Mouse (Mus musculus) kidney, embryonic 15.5 days (tissue): ENCODE results near the gene RPS10-NUDT3. TPM values are rescaled to one million over a fixed set of nuclear protein-coding genes. Genes with fewer than 3 reads are reported as not detected.
"Not testable (repeated sequence)": the region's sequence is repeated elsewhere in the genome, so short reads cannot be mapped to it uniquely, and the experiment has no call there.

Source experiments
- ATAC-seq: fragments of 200-750 bp; cut with Nextera tagmentation; replicated peaks from 2 replicates; pipeline ENCODE4 v1.8.0; 2017; ENCODE audit warnings: moderate TSS enrichment; ENCODE audit not compliant: low FRiP score
- H3K27ac ChIP-seq: fragments of 300-500 bp; sonication (generic); 2 replicates; pipeline ENCODE4 v1.5.1; 2015; ENCODE audit warnings: mild to moderate bottlenecking, inconsistent platforms
- H3K27me3 ChIP-seq: fragments of 300-500 bp; sonication (generic); 2 replicates; pipeline ENCODE4 v1.6.1; 2015; ENCODE audit warnings: inconsistent platforms
- H3K36me3 ChIP-seq: fragments of 300-500 bp; sonication (generic); 2 replicates; pipeline ENCODE4 v1.6.1; 2015; ENCODE audit warnings: inconsistent platforms
- H3K4me1 ChIP-seq: fragments of 300-500 bp; sonication (generic); 2 replicates; pipeline ENCODE4 v1.6.1; 2015; ENCODE audit warnings: inconsistent platforms
- H3K4me2 ChIP-seq: fragments of 300-500 bp; sonication (generic); 2 replicates; pipeline ENCODE4 v1.6.1; 2015; ENCODE audit warnings: moderate library complexity, mild to moderate bottlenecking, inconsistent platforms
- H3K4me3 ChIP-seq: fragments of 300-500 bp; sonication (generic); replicated peaks from 2 replicates; pipeline ENCODE4 v1.5.1; 2015; ENCODE audit warnings: mild to moderate bottlenecking, inconsistent platforms
- H3K9ac ChIP-seq: fragments of 300-500 bp; sonication (generic); 2 replicates; pipeline ENCODE4 v1.6.1; 2015; ENCODE audit warnings: mild to moderate bottlenecking, inconsistent platforms
- H3K9me3 ChIP-seq: fragments of 300-500 bp; sonication (generic); replicated peaks from 2 replicates; pipeline ENCODE4 v1.6.1; 2016; ENCODE audit warnings: inconsistent platforms
- WGBS: fragments of 180-500 bp; shearing (Covaris S2); methylation state at CpG from one replicate; pipeline ENCODE4 v1.1.7; 2015; ENCODE audit warnings: mixed read lengths; 5-methylcytosine and 5-hydroxymethylcytosine counted together
- polyA plus RNA-seq: library from polyadenylated mRNA; unstranded; fragments of >200 nt; fragmentation: Nextera tagmentation; extraction: Ambion mirVana; gene quantifications from 2 replicates; pipeline ENCODE4 v1.2.1, GENCODE M21; 2015

Gene RPS10-NUDT3
- polyA plus RNA-seq, 1 experiment from 2014 or later: not detected

- H3K9ac ChIP-seq: peak within 1 kb of the TSS; percentile 35
Observed at GRCm38 (mm10) chr17:27655089-27656010, 20.3 kb upstream of the RPS10-NUDT3 start, which contains the start of gene Pacsin1. Gene Pacsin1 (plus strand): TSS chr17:27655509.

DNA sequence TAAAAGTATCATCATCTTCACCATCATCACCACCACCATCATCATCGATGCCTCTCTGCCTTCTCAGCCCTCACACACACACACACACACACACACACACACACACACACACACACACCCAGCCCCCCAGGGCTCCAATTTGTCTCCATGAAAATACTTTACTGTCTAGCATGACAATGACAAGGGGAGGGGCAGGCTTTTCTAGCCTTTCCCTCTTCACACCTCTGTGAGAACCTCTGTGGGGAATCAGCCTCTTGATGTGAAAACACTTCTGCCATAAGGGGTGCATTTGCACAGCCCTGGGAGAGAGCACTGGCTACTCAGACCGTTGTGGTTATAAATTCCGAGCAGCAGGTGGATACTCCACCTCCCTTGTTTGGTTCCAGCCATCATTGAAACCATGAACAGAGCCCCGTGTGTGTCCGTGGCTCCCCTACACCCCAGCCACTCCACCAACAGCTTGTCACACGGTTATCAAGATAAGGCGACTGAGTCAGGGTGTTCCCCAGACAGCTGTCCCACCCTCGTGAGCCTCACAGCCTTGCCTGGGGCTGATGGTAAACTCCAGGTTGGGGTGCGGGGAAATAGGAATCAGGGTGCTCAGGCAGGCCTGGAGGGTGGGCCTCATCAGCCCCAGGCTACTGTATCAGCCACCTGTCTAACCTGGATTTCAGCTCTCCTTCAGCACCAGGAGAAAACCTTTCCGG, 18.4 kb upstream of the RPS10-NUDT3 start:
- H3K4me2 ChIP-seq: no peak overlapping the region
- peaks cover 19% of the 10 kb centered on the region for H3K4me1 ChIP-seq
- no peaks in the 10 kb centered on the region for H3K36me3 ChIP-seq
- no peak overlapping the region for H3K27ac ChIP-seq
- WGBS: 48% methylated on average over 10 of the region's 10 CpGs
- no peak overlapping the region for H3K4me3 ChIP-seq
- peaks cover 51% of the 10 kb centered on the region for H3K27me3 ChIP-seq
- ATAC-seq: no peak
- no peak overlapping the region for H3K9ac ChIP-seq
- no peaks in the 10 kb centered on the region for H3K9me3 ChIP-seq

More at GRCm38 (mm10) chr17:27655089-27656010, 20.3 kb upstream of the RPS10-NUDT3 start, which contains the start of gene Pacsin1:
- Histone ChIP-seq H3K4me3 (peak within 1 kb of the TSS; percentile 51), H3K27ac (no peak within 1 kb of the TSS), H3K4me1 (peaks cover 19% of the 10 kb centered on the region), H3K9me3 (no peaks in the 10 kb centered on the region), H3K4me2 (peak within 1 kb of the TSS; percentile 90), H3K36me3 (no peaks in the 10 kb centered on the region), H3K27me3 (peaks cover 51% of the 10 kb centered on the region)
- WGBS: 1% methylated on average over 58 of the region's 65 CpGs
- ATAC-seq: peak; percentile 67

- no peak for ATAC-seq
- peaks cover 46% of the 10 kb centered on the region for H3K27me3 ChIP-seq
- WGBS: 84% methylated on average over 23 of the region's 23 CpGs
- no peak overlapping the region for H3K27ac ChIP-seq
- peaks cover 19% of the 10 kb centered on the region for H3K4me1 ChIP-seq
- H3K4me3 ChIP-seq: no peak overlapping the region
- H3K36me3 ChIP-seq: no peaks in the 10 kb centered on the region
- H3K4me2 ChIP-seq: no peak overlapping the region
- no peak overlapping the region for H3K9ac ChIP-seq
- H3K9me3 ChIP-seq: no peaks in the 10 kb centered on the region
Observed at GRCm38 (mm10) chr17:27652046-27652790, 17.2 kb upstream of the RPS10-NUDT3 start.

DNA sequence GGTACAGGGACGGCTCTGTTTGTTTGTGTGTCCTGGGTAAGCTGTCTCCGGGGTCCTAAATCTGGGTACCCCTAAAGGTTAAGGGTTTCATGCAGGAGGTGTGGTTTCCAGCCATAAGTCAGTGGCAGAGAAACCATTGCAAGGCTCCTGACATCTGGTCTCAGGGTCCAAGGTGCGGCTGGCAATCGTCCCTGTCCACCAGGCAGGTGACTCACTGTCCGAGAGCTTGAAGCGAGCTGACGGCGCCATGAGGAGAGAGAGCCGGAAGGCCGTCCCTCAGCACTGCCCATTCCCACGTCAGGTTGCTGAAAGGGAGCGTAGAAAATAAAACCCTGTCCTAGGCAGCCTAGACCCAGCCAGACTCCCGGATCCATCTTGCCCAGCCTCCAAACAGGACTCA, 15.6 kb upstream of the RPS10-NUDT3 start:
- Histone ChIP-seq H3K4me2 (no peak overlapping the region), H3K27me3 (peaks cover 30% of the 10 kb centered on the region), H3K36me3 (no peaks in the 10 kb centered on the region), H3K4me1 (peaks cover 9% of the 10 kb centered on the region), H3K9ac (no peak overlapping the region), H3K27ac (no peak overlapping the region), H3K9me3 (no peaks in the 10 kb centered on the region), H3K4me3 (no peak overlapping the region)
- ATAC-seq: no peak
- 67% methylated on average over 13 of the region's 13 CpGs for WGBS

GRCm38 (mm10) chr17:27650160-27650559, 15.1 kb upstream of the RPS10-NUDT3 start:
- Histone ChIP-seq H3K4me1 (peaks cover 4% of the 10 kb centered on the region), H3K9ac (no peak overlapping the region), H3K27ac (no peak overlapping the region), H3K27me3 (peaks cover 25% of the 10 kb centered on the region), H3K4me3 (no peak overlapping the region), H3K4me2 (no peak overlapping the region), H3K36me3 (no peaks in the 10 kb centered on the region), H3K9me3 (no peaks in the 10 kb centered on the region)
- 10% methylated on average over 12 of the region's 12 CpGs for WGBS
- ATAC-seq: no peak

DNA sequence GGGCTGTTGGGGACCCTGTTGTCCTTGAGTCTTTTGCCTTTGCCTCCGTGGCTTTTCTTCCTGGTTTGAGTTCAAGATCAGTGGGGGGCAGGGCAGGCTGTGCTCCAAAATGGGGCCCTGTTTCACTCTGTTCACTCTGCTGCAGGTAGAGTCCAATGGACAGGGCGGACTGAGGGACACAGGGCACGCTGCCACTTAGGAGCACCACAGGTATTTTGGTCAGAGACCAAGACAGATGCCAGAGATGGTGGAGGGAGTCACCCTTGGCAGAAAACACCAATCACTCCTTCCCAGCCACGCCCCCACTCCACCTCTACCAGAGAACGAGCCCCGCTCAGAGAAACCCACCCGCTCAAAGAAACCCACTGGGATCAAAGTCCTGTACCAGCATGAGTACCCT, 10.8 kb upstream of the RPS10-NUDT3 start:
- Histone ChIP-seq H3K27me3 (0 out of 2 replicates have a peak, but pooled peaks cover 3% of the 10 kb centered on the region), H3K9me3 (no peaks in the 10 kb centered on the region), H3K4me2 (no peak overlapping the region), H3K4me1 (peaks cover 11% of the 10 kb centered on the region), H3K9ac (no peak overlapping the region), H3K27ac (no peak overlapping the region), H3K4me3 (no peak overlapping the region), H3K36me3 (no peaks in the 10 kb centered on the region)
- WGBS: 39% methylated on average over 7 of the region's 7 CpGs
- no peak for ATAC-seq

- no peak for ATAC-seq
- no peak overlapping the region for H3K4me2 ChIP-seq
- H3K27ac ChIP-seq: no peak overlapping the region
- H3K4me3 ChIP-seq: no peak overlapping the region
- peaks cover 11% of the 10 kb centered on the region for H3K4me1 ChIP-seq
- no peak overlapping the region for H3K9ac ChIP-seq
- H3K27me3 ChIP-seq: no peaks in the 10 kb centered on the region
- H3K36me3 ChIP-seq: no peaks in the 10 kb centered on the region
- WGBS: 51% methylated on average over 2 of the region's 2 CpGs
- no peaks in the 10 kb centered on the region for H3K9me3 ChIP-seq
Observed at GRCm38 (mm10) chr17:27644572-27644971, 9.6 kb upstream of the RPS10-NUDT3 start.

GRCm38 (mm10) chr17:27643756-27644155, 8.7 kb upstream of the RPS10-NUDT3 start:
- no peaks in the 10 kb centered on the region for H3K36me3 ChIP-seq
- no peaks in the 10 kb centered on the region for H3K9me3 ChIP-seq
- 87% methylated on average over 9 of the region's 9 CpGs for WGBS
- H3K4me2 ChIP-seq: no peak overlapping the region
- H3K4me1 ChIP-seq: peaks cover 11% of the 10 kb centered on the region
- no peak overlapping the region for H3K4me3 ChIP-seq
- no peaks in the 10 kb centered on the region for H3K27me3 ChIP-seq
- no peak overlapping the region for H3K27ac ChIP-seq
- ATAC-seq: no peak
- H3K9ac ChIP-seq: no peak overlapping the region

GRCm38 (mm10) chr17:27643101-27643500, 8.1 kb upstream of the RPS10-NUDT3 start:
- peak overlapping the region; percentile 39 for H3K4me2 ChIP-seq
- no peak for ATAC-seq
- 22% methylated on average over 6 of the region's 6 CpGs for WGBS
- no peaks in the 10 kb centered on the region for H3K9me3 ChIP-seq
- H3K27ac ChIP-seq: peak overlapping the region; percentile 37
- H3K9ac ChIP-seq: no peak overlapping the region
- H3K4me1 ChIP-seq: peaks cover 11% of the 10 kb centered on the region
- no peaks in the 10 kb centered on the region for H3K27me3 ChIP-seq
- no peak overlapping the region for H3K4me3 ChIP-seq
- no peaks in the 10 kb centered on the region for H3K36me3 ChIP-seq

GRCm38 (mm10) chr17:27642491-27643062, 7.6 kb upstream of the RPS10-NUDT3 start:
- Histone ChIP-seq H3K4me1 (peaks cover 12% of the 10 kb centered on the region), H3K4me3 (no peak overlapping the region), H3K36me3 (no peaks in the 10 kb centered on the region), H3K9ac (no peak overlapping the region), H3K27ac (peak overlapping the region; percentile 37), H3K4me2 (peak overlapping the region; percentile 39), H3K27me3 (no peaks in the 10 kb centered on the region), H3K9me3 (no peaks in the 10 kb centered on the region)
- WGBS: 4% methylated on average over 12 of the region's 12 CpGs
- ATAC-seq: peak; percentile 80

DNA sequence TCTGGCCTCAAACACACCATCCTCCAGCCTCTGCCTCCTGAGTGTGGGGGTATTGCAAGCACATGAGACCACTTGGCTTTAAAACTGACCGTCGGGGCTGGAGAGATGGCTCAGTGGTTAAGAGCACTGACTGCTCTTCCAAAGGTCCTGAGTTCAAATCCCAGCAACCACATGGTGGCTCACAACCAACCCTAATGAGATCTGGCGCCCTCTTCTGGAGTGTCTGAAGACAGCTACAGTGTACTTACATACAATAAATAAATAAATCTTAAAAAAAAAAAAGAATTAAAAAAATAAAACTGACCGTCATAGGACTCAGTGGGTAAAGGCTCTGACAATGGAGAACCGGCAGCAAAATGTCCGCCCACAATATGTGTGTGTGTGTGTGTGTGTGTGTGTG, 4.8 kb upstream of the RPS10-NUDT3 start:
- not testable (repeated sequence) for ATAC-seq, H3K27me3 ChIP-seq, H3K4me2 ChIP-seq, H3K9me3 ChIP-seq, H3K9ac ChIP-seq, H3K36me3 ChIP-seq, H3K27ac ChIP-seq, H3K4me3 ChIP-seq
- WGBS: 88% methylated on average over 6 of the region's 6 CpGs
- H3K4me1 ChIP-seq: peaks cover 29% of the 10 kb centered on the region
